9 mouse cellular contexts compared by ENCODE assay signal in genomic region chr17:7642442-7642887, GRCm38 (mm10).
DNase-seq lines count a peak whose midpoint lies in the region; ATAC-seq and TF ChIP-seq lines count a peak whose summit lies in the region.
"Had no signal": no experiment of that assay in that cellular context is flagged by ENCODE, and none has a peak within 500 bp of the region (broad histone marks: within the 10 kb centered on the region; RNA-seq: fewer than 3 reads in every experiment).

No protein-coding gene starts in this region.

- H3K9ac ChIP-seq in limb, embryonic 14.5 days (ENCODE audit: low read depth, low read length, severe bottlenecking) = no peak overlapping the region
- no peak overlapping the region for H3K9ac ChIP-seq in liver, embryonic 12.5 days

- 0 out of 2 replicates have a peak, but pooled peaks have one; percentile 71 for ATAC-seq in limb, embryonic 14.5 days (ENCODE audit: low FRiP score, low read depth)
- ATAC-seq in liver, embryonic 12.5 days = no peak

- no peaks in the 10 kb centered on the region for H3K9me3 ChIP-seq in limb, embryonic 14.5 days (ENCODE audit: control insufficient read depth, low read length)
- no peaks in the 10 kb centered on the region for H3K9me3 ChIP-seq in liver, embryonic 12.5 days (replicated peaks)

- H3K27me3 ChIP-seq in limb, embryonic 14.5 days (ENCODE audit: control insufficient read depth, insufficient read depth, low read length) = no peaks in the 10 kb centered on the region
- H3K27me3 ChIP-seq in liver, embryonic 12.5 days (replicated peaks) = no peaks in the 10 kb centered on the region

- peaks cover 10% of the 10 kb centered on the region for H3K4me1 ChIP-seq in limb, embryonic 14.5 days (ENCODE audit: control insufficient read depth, insufficient read depth, low read length)
- H3K4me1 ChIP-seq in liver, embryonic 12.5 days = no peaks in the 10 kb centered on the region

- no peak for TF ChIP-seq POLR2A in limb, embryonic 14.5 days (IDR thresholded peaks at IDR 0.05; ENCODE audit: borderline replicate concordance, extremely low read depth, insufficient read depth, insufficient read length)

- no peak overlapping the region for H3K4me2 ChIP-seq in limb, embryonic 14.5 days (replicated peaks; ENCODE audit: low read depth, low read length, severe bottlenecking)
- H3K4me2 ChIP-seq in liver, embryonic 12.5 days = no peak overlapping the region

- peak; percentile 60 for DNase-seq in kidney, postnatal 4 days
- no peak for DNase-seq in kidney, postnatal 14 days
- DNase-seq in adrenal gland, adult 8-10 months = peak; percentile 74
- peak; percentile 77 for DNase-seq in fibroblast of lung, adult 2 months (ENCODE audit: low read depth)
- DNase-seq in limb, embryonic 14.5 days (ENCODE audit: low spot score) = peak; percentile 80
- no peak for DNase-seq in frontal cortex, postnatal 14 days (ENCODE audit: low spot score in 2 of 2)
- DNase-seq in cerebellum, adult 9-10 months = no peak

- 24% methylated on average over 3 of the region's 3 CpGs for whole genome bisulfite sequencing in limb, embryonic 14.5 days
- 24% methylated on average over 3 of the region's 3 CpGs for WGBS in liver, embryonic 12.5 days (ENCODE audit: insufficient replicate concordance)

- H3K4me3 ChIP-seq in limb, embryonic 14.5 days (replicated peaks; ENCODE audit: low read length) = no peak overlapping the region
- H3K4me3 ChIP-seq in liver, embryonic 12.5 days = no peak overlapping the region

- no peak overlapping the region; the same call in 1 of the 2 replicates for H3K27ac ChIP-seq in limb, embryonic 14.5 days (replicated peaks; ENCODE audit: low read depth, low read length)
- H3K27ac ChIP-seq in liver, embryonic 12.5 days = no peak overlapping the region

- H3K36me3 ChIP-seq in limb, embryonic 14.5 days (ENCODE audit: control insufficient read depth, insufficient read depth, low read length) = no peaks in the 10 kb centered on the region
- no peaks in the 10 kb centered on the region for H3K36me3 ChIP-seq in liver, embryonic 12.5 days
- H3K36me3 ChIP-seq: G1E had no signal

Comparison
In these comparisons a context has a peak if more than half of its experiments do, and no peak if none do; other contexts are left out.
1. DNase-seq: peak in kidney, postnatal 4 days (2 of 2), adrenal gland, adult 8-10 months (single experiment), fibroblast of lung, adult 2 months (single experiment) and limb, embryonic 14.5 days (single experiment); none in kidney, postnatal 14 days (single experiment), frontal cortex, postnatal 14 days (0 of 2) and cerebellum, adult 9-10 months (single experiment).